Mouse (Mus musculus) embryonic facial prominence, embryonic 14.5 days (tissue): ENCODE measurements around the gene Tnfsf13. TPM values are rescaled to one million over a fixed set of nuclear protein-coding genes. Genes with fewer than 3 reads are reported as not detected.

Experiments
- ATAC-seq: fragments of 200-750 bp; cut with Nextera tagmentation; 2 replicates; pipeline ENCODE4 v1.8.0; 2017; ENCODE audit warnings: low read depth, moderate number of reproducible peaks, moderate TSS enrichment
- DNase-seq: peaks from one replicate; pipeline ENCODE4 v3.0.0-alpha.2; 2015; ENCODE audit warnings: low spot score
- H3K27ac ChIP-seq: fragments of 300-500 bp; sonication (generic); replicated peaks from 2 replicates; pipeline ENCODE4 v1.5.1; 2014; ENCODE audit warnings: low read depth, mild to moderate bottlenecking, low read length, moderate library complexity
- H3K27me3 ChIP-seq: fragments of 300-500 bp; sonication (generic); replicated peaks from 2 replicates; pipeline ENCODE4 v1.6.1; 2014; ENCODE audit warnings: low read length; ENCODE audit not compliant: control insufficient read depth, insufficient read depth
- H3K36me3 ChIP-seq: fragments of 300-500 bp; sonication (generic); 2 replicates; pipeline ENCODE4 v1.6.1; 2014; ENCODE audit warnings: low read length, mixed read lengths; ENCODE audit not compliant: control insufficient read depth, insufficient read depth
- H3K4me1 ChIP-seq: fragments of 300-500 bp; sonication (generic); 2 replicates; pipeline ENCODE4 v1.6.1; 2014; ENCODE audit warnings: antibody characterized with exemption, low read length; ENCODE audit not compliant: control insufficient read depth, insufficient read depth
- H3K4me2 ChIP-seq: fragments of 300-500 bp; sonication (generic); 2 replicates; pipeline ENCODE4 v1.6.1; 2014; ENCODE audit warnings: low read depth, mild to moderate bottlenecking, low read length, moderate library complexity, mixed read lengths
- H3K4me3 ChIP-seq: fragments of 300-500 bp; sonication (generic); 2 replicates; pipeline ENCODE4 v1.5.1; 2014; ENCODE audit warnings: low read depth, mild to moderate bottlenecking, low read length
- H3K9ac ChIP-seq: fragments of 300-500 bp; sonication (generic); 2 replicates; pipeline ENCODE4 v1.6.1; 2014; ENCODE audit warnings: low read depth, mild to moderate bottlenecking, low read length, moderate library complexity, mixed read lengths
- H3K9me3 ChIP-seq: fragments of 300-500 bp; sonication (generic); 2 replicates; pipeline ENCODE4 v1.6.1; 2016; ENCODE audit warnings: low read length; ENCODE audit not compliant: control insufficient read depth
- WGBS: fragments of 180-500 bp; shearing (Covaris S2); extraction: QIAGEN DNeasy Blood & Tissue Kit; methylation state at CpG from one replicate; pipeline ENCODE4 v1.1.7; 2014; 5-methylcytosine and 5-hydroxymethylcytosine counted together
- polyA plus RNA-seq: library from polyadenylated mRNA; unstranded; fragments of >200 nt; fragmentation: Nextera tagmentation; extraction: Ambion mirVana; gene quantifications from 2 replicates; pipeline ENCODE4 v1.2.1, GENCODE M21; 2014

The Tnfsf13 gene
- polyA plus RNA-seq, 1 experiment from 2014 or later: 0.49 TPM

- 0 out of 2 replicates have a peak overlapping the region, but pooled peaks have one; percentile 8 for H3K9ac ChIP-seq
- H3K36me3 ChIP-seq: peaks cover 64% of the 10 kb centered on the region
- peaks cover 13% of the 10 kb centered on the region for H3K4me1 ChIP-seq
- no peak overlapping the region for H3K4me2 ChIP-seq
- H3K4me3 ChIP-seq: no peak overlapping the region
- H3K27me3 ChIP-seq: no peaks in the 10 kb centered on the region
- ATAC-seq: no peak
- DNase-seq: no peak
- 92% methylated on average over 7 of the region's 7 CpGs for WGBS
- no peak overlapping the region for H3K27ac ChIP-seq
- no peaks in the 10 kb centered on the region for H3K9me3 ChIP-seq
These were observed 20.7 kb downstream of the Tnfsf13 start for GRCm38 (mm10) chr11:69664841-69665240.

- no peaks in the 10 kb centered on the region for H3K9me3 ChIP-seq
- 87% methylated on average over 6 of the region's 6 CpGs for WGBS
- H3K9ac ChIP-seq: 0 out of 2 replicates have a peak overlapping the region, but pooled peaks have one; percentile 6
- H3K27ac ChIP-seq: peak overlapping the region; percentile 93
- H3K4me1 ChIP-seq: peaks cover 7% of the 10 kb centered on the region
- no peak overlapping the region for H3K4me2 ChIP-seq
- ATAC-seq (no peak), DNase-seq (no peak)
- no peak overlapping the region for H3K4me3 ChIP-seq
- peaks cover 60% of the 10 kb centered on the region for H3K36me3 ChIP-seq
- H3K27me3 ChIP-seq: no peaks in the 10 kb centered on the region
These were observed 21.8 kb downstream of the Tnfsf13 start for GRCm38 (mm10) chr11:69663795-69664194.

GRCm38 (mm10) chr11:69662967-69663671 is 22.5 kb downstream of the Tnfsf13 start:
- H3K36me3 ChIP-seq: peaks cover 60% of the 10 kb centered on the region
- WGBS: 55% methylated on average over 13 of the region's 13 CpGs

GRCm38 (mm10) chr11:69662213-69662966 is 23.2 kb downstream of the Tnfsf13 start, which contains the start of gene Mpdu1:
Gene Mpdu1, minus strand, starts transcription at chr11:69662642.
- peak within 1 kb of the TSS; percentile 57 for H3K4me3 ChIP-seq
- H3K4me2 ChIP-seq: peak within 1 kb of the TSS; percentile 56
- peaks cover 7% of the 10 kb centered on the region for H3K4me1 ChIP-seq
- no peaks in the 10 kb centered on the region for H3K9me3 ChIP-seq
- WGBS: under 1% methylated on average over 48 of the region's 48 CpGs
- DNase-seq: peak; percentile 99
- peak within 1 kb of the TSS; percentile 75 for H3K9ac ChIP-seq
- peak within 1 kb of the TSS; percentile 93 for H3K27ac ChIP-seq
- peaks cover 60% of the 10 kb centered on the region for H3K36me3 ChIP-seq
- ATAC-seq: peak; percentile 95
- H3K27me3 ChIP-seq: no peaks in the 10 kb centered on the region

More at GRCm38 (mm10) chr11:69662967-69663671, 22.5 kb downstream of the Tnfsf13 start:
- Histone ChIP-seq H3K4me1 (peaks cover 7% of the 10 kb centered on the region), H3K27me3 (no peaks in the 10 kb centered on the region), H3K4me2 (peak overlapping the region; percentile 56), H3K4me3 (peak overlapping the region; percentile 57), H3K9me3 (no peaks in the 10 kb centered on the region), H3K27ac (peak overlapping the region; percentile 93), H3K9ac (peak overlapping the region; percentile 75)
- no peak for DNase-seq
- no peak for ATAC-seq

GRCm38 (mm10) chr11:69661221-69661881 is 24.2 kb downstream of the Tnfsf13 start:
- H3K27ac ChIP-seq: peak overlapping the region; percentile 93

GRCm38 (mm10) chr11:69657462-69657881 is 28.1 kb downstream of the Tnfsf13 start:
- Histone ChIP-seq H3K4me3 (no peak overlapping the region), H3K36me3 (peaks cover 54% of the 10 kb centered on the region), H3K4me1 (no peaks in the 10 kb centered on the region), H3K9ac (no peak overlapping the region), H3K27ac (no peak overlapping the region), H3K9me3 (no peaks in the 10 kb centered on the region), H3K4me2 (no peak overlapping the region), H3K27me3 (no peaks in the 10 kb centered on the region)
- ATAC-seq (no peak), DNase-seq (no peak)
- WGBS: 80% methylated on average over 15 of the region's 15 CpGs

More at GRCm38 (mm10) chr11:69661221-69661881, 24.2 kb downstream of the Tnfsf13 start:
- Histone ChIP-seq H3K9ac (peak overlapping the region; percentile 75), H3K36me3 (peaks cover 62% of the 10 kb centered on the region), H3K4me3 (peak overlapping the region; percentile 57), H3K27me3 (no peaks in the 10 kb centered on the region), H3K4me1 (peaks cover 7% of the 10 kb centered on the region), H3K4me2 (peak overlapping the region; percentile 56), H3K9me3 (no peaks in the 10 kb centered on the region)
- WGBS: 84% methylated on average over 3 of the region's 3 CpGs
- DNase-seq (no peak), ATAC-seq (no peak)

GRCm38 (mm10) chr11:69656617-69657461 is 28.7 kb downstream of the Tnfsf13 start:
- 75% methylated on average over 10 of the region's 10 CpGs for WGBS
- Histone ChIP-seq H3K4me3 (no peak overlapping the region), H3K9ac (peak overlapping the region; percentile 19; the same call in 1 of the 2 replicates), H3K27me3 (no peaks in the 10 kb centered on the region), H3K4me1 (no peaks in the 10 kb centered on the region), H3K36me3 (peaks cover 61% of the 10 kb centered on the region), H3K4me2 (peak overlapping the region; percentile 19; the same call in 1 of the 2 replicates), H3K27ac (peak overlapping the region; percentile 65), H3K9me3 (no peaks in the 10 kb centered on the region)
- no peak for ATAC-seq
- peak; percentile 76 for DNase-seq
